Mouse (Mus musculus) kidney, adult 11 months (tissue): ENCODE measurements around the gene Fbxo39.

ENCODE experiments used
- DNase-seq: peaks from one replicate; pipeline ENCODE4 v3.0.0; 2022

The Fbxo39 gene

DNA sequence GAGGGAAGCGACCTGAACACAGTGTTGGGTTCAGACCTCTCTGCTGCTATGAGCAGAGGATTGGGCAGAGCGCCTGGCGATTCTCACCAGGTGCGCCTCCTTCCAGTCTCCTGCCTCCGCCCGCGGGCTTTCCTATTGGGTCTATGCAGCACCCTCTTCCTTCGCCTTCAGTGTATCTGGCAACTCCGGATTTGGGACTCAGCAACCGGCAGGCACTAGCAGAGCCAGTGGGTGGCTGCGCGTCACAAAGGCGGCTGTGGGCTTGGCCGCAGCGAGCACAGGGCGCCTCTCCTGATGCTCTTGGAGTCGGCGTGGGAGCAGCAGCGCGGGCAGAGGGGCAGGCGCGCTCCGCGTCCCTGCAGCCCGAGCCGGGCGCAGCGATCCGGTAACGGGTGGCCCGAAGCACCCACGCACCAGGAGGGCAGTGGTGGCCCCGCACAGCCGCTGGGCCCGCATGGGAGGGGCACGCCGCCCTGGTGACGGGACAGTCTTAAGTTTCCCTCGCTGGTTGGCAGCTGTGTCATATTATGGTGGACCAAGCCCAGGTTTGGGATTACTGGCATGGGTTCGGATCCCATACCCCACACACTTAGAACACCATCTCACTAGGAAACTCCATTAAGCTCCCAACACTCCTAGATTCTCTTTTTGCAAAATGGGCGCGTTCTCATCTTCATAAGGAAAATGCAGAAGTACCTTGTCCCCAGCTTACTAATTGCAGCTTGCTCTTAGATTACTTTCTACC lies at the start of gene Fbxo39:
Gene Fbxo39 (plus strand): TSS at position 294 of the 745 bp plus-strand sequence.
- no peak for DNase-seq

DNA sequence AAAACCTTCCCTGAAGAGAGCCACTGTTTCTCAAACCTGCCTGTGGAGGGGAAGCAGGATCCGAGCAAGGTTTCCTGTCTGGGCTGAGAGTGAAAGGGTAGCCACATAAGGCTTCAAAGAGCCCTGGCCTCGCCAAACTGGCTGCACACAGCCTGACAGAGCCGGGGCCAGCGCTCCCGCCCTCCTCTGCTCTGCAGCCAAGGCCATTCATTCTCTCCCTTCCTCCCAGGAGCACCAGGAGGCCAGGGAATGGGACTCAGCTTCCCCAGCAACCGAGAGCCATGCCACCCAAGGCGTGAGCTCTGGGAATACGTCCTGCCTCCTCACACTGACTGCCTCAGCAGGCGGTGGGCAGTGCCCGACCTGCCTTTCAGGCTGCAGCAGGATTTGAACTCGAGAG lies 48.8 kb upstream of the Fbxo39 start:
- DNase-seq = no peak

DNA sequence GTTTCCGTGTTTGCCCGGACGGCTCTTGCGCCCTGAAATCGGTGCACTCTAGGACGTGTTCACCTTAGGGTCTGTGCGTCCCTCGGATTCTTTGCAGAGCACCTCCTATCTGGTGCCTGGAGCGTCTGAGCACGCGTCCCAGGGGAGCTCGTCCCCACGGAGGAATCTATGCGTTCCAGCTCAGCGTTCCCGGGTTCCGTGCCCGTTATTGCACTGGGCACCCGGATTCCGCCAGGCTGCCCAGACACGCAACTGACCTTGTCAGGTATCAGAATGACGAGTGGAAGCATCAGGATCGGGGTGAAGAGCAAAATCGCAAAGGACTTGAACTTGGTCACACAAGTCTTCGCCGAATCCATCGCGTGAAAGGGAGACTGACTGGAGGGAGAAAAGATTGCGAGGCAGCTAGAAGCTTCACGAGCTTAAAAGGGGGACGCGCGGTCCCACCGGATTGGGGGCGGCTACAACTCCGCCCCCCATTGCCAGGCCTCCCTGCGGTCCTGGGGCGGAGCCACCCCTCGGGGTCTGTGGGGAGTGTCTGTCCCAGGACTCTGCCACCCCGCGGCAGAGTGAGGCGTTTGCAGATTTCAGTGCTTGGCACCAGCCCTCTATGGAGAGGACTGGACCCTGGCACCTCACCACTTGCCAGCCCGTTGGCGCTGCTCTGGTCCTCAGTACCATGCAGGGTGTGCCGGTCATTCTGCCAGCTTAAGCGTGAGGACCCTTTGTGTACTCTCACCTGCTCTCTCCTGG lies 47.9 kb upstream of the Fbxo39 start:
- DNase-seq = peak; percentile 40

DNA sequence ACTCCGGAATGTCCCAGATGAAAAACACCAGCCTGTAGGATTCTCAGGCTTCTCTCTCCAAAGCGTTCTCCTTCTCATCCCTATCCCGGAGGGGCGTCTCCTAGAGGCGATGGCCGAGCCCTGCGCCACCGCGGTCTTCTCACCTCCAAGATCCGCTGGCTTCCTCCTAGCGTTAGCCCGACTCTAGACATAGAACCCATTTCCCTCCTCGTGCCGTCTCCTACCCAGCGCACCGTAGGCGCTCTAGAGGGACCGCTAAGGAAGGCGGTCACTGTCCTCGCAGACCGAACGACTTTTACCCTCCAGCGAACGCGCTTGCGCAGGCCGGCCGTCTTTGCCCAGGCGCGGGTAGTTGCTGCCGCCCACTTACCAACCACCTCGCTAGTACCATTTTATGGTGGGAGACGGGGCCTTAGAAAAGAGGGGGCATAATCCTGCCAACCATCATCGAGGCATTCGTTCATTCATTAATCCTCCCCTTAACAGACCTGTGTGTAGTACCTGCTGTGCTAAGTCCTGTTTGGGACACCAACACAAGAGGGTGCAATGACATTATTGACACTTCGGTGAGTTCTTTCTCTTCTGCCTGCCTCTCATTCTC lies 47.2 kb upstream of the Fbxo39 start, which contains the start of gene Slc13a5:
Gene Slc13a5 (minus strand): TSS at position 263 of the 601 bp plus-strand sequence.
- no peak for DNase-seq

DNA sequence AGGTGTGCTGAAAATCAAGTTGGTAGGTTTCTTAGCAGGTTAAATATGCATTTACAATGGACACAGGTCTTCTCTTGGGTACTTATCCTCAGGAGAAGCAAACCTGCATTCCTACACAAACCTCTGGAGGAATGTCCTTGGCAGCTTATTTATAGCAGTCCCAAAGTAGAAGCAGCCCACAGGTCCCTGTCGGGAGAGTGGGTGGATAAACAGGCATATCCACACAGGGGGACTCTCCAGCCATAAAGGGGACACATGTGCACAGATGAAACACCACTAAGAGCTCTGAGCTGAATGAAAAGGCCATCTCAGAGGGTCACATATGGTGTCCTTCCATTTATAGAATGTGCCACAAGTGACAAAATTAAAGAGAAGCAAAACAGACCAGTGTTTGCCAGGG lies 42.5 kb upstream of the Fbxo39 start:
- DNase-seq = no peak

DNA sequence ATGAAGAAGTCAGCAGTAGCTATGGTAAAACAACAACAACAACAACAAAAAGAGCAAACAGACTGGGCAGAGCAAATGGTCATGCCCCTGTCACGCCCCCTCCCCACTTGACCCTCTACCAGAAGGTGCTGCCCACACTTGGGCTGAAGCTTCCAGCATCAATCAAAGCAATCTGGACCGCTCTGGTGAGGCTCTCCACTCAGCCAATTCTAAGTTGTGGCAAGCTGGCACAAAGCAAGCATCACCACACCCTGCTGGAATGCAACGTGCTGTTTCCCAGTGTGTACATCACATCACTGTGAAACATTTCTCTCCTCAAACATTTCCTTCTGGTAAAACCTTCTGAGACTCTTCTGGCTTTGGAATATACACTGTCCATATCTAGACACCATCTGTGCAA lies 40.9 kb upstream of the Fbxo39 start:
- no peak for DNase-seq

DNA sequence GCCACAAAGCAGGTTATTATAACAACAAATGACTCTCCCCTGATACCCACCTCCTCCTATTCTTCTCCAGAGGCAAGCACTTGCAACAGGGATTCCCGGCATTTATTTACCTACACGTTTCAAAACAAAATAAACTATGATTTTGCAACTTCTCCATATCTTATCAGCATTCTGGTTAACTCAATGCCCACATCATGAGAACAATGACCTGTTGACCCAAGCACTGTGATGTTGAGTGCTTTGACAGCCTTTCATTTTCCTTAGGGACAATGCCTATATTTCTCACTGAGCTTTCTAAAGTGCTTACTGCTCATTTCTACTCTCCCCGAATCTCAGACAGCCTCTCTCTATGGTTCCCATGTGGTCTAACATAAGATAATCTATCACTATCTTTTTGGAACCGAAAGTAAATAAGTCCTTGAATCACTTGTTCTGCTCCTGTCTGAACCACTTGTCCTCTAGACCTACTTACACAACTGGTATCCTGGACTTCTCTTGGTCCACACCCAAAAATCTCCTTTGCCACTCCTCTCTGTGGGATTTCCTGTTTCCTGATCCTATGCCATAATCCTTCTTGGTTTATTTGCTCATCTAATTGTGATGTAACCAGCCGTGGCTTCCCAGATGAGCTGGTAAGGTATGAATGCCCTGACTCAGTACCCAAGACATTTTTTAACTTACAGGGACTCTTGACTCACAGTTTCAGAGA lies 32.9 kb upstream of the Fbxo39 start:
- no peak for DNase-seq

DNA sequence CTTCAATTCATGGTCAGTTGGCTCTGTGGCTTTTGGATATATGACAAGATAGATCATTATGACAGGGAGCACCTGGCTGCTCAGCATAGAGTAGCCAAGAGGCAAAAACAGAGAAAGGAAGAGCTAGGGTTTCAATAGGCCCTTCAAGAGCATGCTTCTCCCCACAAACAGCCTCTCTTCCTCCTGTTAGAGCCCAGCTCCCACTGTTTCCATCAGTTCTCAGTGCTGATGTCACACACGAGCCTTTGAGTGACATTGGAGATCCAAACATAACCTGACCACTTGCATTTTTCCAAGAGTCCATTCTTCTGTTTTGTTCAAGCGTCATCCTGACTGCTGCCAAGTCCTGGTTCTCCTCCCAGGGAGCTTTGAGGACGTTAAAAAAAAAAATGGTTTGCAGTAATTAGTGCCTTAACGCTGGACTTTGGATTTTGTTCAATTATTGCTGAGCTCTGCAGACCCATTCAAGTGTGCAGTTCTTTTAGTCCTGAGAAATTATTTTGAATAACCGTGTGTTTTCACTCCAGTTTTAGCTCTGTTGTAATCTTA lies 32.3 kb upstream of the Fbxo39 start:
- DNase-seq = peak; percentile 15

DNA sequence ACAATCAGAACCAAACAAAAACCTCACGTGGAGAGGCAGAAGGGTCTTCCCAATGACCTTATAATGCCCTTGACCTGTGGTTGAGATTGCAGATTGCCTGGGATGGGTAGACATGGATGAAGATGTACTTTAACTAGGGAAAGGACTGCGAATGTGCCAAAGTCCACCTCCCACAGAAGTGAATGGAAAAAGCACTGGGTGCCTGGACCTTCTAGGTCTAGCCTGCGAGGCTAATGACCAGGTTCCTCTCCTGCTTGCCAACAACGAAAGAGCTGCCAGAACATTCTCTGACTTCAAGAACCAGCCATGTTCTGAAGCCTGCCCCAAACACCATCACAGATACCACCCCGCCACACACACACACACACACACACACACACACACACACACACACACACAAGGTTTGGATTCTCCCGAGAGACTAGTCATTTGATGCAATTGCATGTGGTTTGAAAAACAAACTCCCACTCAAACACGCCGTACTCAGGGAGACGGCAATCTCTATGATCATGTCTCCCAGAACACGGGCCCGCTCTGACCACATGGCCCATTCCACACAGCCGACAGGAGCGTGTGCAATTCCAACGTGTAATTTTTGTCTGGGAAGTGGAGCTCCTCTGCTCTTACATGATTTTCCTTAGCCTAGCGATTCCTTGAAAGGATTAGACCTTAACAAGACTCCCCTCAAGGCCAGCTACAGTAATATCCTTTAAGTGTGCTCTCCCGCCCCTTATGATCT lies 30.6 kb upstream of the Fbxo39 start:
- peak; percentile 20 for DNase-seq

DNA sequence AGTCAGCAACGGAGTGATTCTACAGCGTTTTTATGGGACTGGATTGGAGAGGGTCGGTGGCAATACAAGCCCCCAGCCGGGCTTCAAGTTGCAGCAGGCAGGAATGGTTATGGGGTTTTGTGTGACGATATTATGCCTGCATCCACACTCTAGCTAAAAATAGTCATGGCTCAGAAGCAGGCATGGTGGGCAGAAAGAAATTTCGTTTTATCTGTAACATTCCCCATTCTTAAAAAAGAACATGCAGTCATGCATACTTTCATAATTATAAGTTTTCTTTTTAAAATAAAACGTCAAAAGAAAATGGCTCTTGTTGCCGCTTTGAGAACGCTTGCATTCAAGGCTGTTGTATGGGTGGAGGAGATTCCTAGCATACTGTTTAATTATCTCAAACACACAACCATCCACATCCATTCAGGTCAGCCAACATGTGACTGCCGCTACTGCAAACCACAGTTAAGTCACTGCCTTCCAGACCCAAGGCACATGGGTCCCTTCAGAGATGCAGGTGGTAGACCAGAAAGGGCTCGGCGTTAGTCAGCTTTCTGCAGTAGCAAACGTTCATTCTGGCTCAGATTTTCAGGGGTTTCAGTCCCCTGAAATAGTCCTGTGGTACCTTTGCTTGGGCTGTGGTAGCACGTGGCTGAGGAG lies 29.6 kb upstream of the Fbxo39 start:
- no peak for DNase-seq

DNA sequence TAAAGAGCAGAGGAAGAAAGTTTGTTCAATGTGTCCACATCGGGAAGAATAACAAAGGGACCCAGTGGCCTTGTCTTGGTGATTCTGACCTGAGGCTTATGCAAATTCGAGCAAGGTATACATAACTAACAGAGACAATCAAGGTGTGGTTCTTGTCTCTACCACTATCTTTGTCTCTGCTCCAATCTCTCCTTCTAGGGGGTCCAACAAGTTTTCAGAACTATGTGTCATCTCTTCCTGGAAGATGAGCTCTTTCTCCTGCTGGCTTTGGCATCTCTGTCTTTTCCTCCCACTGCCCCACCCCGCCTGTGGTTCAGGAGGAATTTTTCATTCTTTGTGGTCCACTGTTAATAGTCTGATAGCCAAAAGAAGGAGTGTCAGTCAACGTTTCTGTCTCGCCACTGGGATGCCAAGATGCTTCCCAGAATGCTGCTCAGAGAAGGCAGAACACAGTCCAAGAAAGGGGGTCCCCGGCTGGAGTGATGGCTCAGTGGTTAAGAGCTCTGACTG lies 28.2 kb upstream of the Fbxo39 start:
- DNase-seq = no peak

DNA sequence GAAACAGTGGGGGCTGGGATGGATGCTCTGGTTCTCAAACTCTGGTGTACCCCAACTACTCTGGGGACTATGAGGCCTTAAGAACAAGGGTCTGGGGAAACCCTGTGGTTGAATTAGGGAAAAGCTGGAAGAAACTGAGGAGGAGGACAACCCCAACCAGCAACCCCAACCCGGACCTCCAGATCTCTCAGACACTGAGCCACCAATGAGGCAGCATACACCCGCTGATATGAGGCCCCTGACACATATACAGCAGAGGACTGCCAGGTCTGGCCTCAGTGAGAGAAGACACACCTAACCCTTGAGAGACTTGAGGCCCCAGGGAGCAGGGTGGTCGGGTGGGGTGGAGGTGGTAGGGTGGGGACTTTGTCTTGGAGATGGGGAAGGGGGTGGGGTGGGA lies 27.6 kb upstream of the Fbxo39 start:
- DNase-seq = no peak

DNA sequence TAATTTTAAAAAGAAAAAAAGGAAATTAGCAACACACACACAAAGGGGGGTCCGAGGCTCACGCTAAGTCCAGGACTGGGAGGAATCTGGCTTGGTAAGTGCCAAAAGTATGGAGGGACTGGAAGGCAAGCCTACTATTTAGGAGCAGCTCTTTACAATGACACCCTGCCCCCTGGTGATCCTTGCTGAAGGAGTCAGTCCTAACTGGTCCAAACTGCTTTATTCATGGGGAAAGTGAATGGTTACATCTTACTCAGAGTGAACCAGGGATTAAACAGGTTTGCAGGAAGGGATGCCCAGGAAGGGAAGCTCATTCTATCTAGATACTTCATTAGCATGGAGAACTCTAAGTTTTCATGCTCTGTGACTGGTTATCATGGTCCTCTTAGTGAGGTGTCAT lies 27.1 kb upstream of the Fbxo39 start:
- DNase-seq = no peak

DNA sequence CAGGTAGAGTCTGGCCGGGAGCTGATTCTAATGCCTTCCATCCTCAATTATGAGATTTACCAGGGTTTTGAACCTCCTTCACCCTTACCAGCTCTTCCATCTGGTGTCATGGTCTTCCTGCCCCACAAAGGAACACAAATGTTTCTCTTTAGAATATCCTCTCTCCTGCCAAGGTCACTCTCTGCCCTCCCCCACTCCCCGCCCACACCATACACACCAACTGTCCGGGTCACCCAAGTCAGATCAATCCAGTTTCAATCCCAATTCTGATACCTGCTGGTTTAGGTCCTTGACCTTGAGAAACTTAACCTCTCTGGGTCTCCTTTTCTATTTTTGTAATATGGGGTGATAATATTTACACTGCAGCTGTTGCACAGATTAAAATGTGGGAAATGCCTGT lies 26.7 kb upstream of the Fbxo39 start:
- DNase-seq = no peak

DNA sequence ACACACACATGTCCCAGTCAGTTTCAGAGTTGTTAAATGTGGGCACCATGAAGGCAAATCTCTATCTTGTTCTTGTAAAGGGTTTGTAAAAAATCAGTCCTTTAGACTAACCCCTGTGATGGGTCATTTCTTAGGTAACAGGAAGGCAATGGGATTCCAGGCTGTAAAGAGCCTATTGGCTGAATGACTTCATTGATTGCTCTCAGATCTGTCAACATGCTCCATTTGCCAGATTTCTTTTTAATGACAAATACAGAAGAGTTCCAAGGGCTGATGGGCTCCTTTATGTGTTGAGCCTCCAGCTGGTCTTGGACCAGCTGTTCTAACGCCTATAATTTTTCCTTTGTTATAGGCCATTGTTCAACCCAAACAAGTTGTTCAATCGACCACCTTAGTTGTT lies 21.1 kb upstream of the Fbxo39 start:
- no peak for DNase-seq

DNA sequence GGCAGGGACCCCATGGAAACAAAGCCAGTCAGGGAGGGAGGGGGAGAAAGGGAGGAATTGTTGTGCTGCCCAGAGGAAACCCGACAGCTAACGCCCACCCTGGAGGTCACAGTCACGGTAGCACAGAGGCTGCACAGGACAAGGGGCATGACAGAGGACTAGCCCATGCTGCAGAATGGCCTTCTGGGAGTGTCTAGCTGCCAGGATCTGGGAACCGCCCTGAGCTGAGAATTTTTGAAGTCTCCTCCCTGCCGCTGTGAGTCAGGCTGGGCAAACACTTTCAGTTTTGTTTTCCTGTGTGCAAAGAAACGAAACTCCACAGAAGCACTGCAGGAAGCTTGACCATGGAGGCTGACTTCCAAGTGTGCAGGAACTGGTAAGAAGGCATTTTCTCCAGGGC lies 12.9 kb upstream of the Fbxo39 start, which contains the start of gene Xaf1:
Gene Xaf1 (plus strand): TSS at position 296 of the 400 bp plus-strand sequence.
- DNase-seq = peak; percentile 64

DNA sequence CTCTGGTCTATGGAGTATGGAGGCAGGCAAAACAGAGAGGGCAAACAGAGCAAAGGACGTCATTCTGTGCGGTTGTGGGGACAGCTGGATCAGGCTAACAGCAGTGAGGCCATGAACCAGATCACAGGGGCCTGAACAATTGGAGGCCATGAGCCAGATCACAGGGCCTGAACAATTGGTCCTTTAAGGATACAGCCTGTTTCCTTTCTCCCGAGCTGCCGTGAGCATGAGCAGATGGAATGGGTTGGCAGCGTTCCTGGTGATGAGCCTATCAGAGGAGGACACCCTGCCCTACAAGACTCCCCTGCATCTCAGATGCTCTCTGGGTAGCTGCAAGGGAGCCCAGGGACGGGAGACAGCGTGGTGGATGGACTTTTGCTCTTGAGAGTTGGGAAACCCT lies 12.0 kb upstream of the Fbxo39 start:
- peak; percentile 23 for DNase-seq

DNA sequence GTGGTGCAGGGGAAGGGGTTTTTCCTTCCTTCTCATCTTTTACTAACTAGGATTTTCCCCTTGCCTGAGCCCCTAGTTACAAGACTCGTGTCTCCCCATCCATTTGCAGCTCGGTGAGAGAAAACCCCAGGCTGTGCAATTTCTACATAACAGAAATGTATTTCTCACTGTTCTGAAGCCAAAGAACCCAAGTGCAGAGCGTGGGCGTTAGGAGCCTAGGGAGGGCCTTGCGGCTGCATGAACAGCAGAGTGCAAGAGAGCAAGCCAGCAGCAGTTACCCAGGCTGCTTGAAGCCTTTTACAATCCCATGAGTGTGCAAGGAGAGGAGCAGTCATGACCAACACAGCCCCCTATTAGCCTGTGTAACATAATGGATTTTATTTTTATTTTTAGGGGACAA lies 6.8 kb upstream of the Fbxo39 start:
- no peak for DNase-seq

DNA sequence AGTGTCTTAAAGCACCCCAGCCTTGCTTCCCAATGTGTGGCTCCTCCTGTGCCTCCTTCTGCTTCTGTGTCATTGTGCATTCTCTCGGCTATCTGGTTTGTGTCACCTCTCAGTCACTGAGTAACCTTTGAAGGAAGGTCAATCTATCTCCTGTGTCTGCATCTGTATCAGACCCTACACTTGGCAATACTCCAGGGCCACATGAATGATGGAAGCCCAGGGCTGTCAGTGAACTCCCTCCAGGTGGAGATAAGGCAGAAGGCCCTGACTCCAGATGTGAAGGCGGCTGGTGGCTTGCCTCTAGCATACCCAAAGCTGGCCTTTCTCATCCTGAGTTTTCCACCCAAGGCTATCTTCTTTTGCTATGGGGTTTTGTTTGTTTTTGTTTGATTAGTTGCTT lies 5.3 kb upstream of the Fbxo39 start:
- no peak for DNase-seq

DNA sequence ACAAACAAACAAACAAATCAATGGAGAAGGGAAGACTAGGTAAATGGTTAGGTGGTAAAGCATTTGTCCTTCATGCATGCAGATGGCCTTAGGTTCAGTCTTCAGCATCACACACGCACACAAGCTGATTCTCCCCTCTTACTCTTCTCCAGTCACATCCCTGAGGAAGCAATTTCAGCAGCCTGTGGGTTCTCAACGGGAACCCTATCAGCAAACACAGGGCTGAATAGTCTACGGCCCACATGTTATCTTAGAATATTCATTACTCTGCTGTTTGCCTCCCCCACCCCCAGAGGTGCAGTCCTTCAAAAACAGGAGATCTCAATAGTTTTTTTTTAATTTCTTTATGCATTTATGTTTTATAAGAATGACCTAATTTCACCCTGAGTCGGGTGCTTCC lies 3.8 kb upstream of the Fbxo39 start:
- no peak for DNase-seq

DNA sequence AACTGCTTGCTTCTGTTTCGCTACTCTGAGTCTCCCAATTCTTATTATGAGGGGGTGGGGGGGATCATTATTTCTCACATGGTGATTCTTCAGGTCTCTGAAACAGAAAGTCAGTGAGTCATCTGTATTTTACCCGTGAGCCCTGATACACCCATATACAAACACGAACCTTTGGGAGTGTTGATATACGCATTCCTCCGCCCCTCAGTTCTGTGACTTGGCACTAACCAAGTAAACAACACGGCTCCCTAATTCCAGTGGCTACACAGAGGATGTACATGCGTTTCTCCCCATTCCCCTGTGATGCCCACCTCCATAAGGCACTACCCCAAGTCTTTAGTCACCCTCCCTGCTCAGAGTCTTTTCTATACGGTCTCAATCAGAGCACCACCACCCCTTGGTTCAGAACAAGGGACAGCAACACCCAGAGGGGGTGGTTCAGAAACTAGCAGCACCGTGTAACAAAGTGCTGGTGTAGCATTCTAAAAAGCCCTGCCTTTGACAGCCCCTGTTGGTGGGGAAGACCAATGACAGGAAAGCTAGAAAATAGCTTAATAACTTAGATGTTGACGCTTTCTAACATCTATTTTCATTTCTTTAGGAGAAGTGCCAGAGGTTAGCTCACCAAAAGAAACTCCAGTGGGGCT lies 2.8 kb upstream of the Fbxo39 start:
- DNase-seq = no peak
